Mouse (Mus musculus) intestine, postnatal 0 days (tissue): ENCODE results near the gene Maneal. TPM values are rescaled to one million over a fixed set of nuclear protein-coding genes. Genes with fewer than 3 reads are reported as not detected.
A peak's percentile ranks its signal among the peaks of the same experiment; 100 is the strongest.

Source experiments
- ATAC-seq: fragments of 200-750 bp; cut with Nextera tagmentation; 2 replicates; pipeline ENCODE4 v1.8.0; 2017; ENCODE audit warnings: mild to moderate bottlenecking, moderate TSS enrichment, moderate library complexity
- H3K27ac ChIP-seq: fragments of 300-500 bp; sonication (generic); 2 replicates; pipeline ENCODE4 v1.5.1; 2014; ENCODE audit warnings: mild to moderate bottlenecking, low read depth, low read length, moderate library complexity
- H3K27me3 ChIP-seq: fragments of 300-500 bp; sonication (generic); replicated peaks from 2 replicates; pipeline ENCODE4 v1.6.1; 2014; ENCODE audit warnings: low read length, mixed read lengths; ENCODE audit not compliant: control insufficient read depth, insufficient read depth
- H3K36me3 ChIP-seq: fragments of 300-500 bp; sonication (generic); 2 replicates; pipeline ENCODE4 v1.6.1; 2014; ENCODE audit warnings: mild to moderate bottlenecking, moderate library complexity; ENCODE audit not compliant: control insufficient read depth, insufficient read depth
- H3K4me1 ChIP-seq: fragments of 300-500 bp; sonication (generic); replicated peaks from 2 replicates; pipeline ENCODE4 v1.6.1; 2014; ENCODE audit warnings: antibody characterized with exemption, low read length, mixed read lengths; ENCODE audit not compliant: control insufficient read depth, insufficient read depth
- H3K4me2 ChIP-seq: fragments of 300-500 bp; sonication (generic); replicated peaks from 2 replicates; pipeline ENCODE4 v1.6.1; 2014; ENCODE audit warnings: low read depth, mild to moderate bottlenecking, moderate library complexity
- H3K4me3 ChIP-seq: fragments of 300-500 bp; sonication (generic); 2 replicates; pipeline ENCODE4 v1.5.1; 2014; ENCODE audit warnings: low read depth, low read length
- H3K9ac ChIP-seq: fragments of 300-500 bp; sonication (generic); 2 replicates; pipeline ENCODE4 v1.6.1; 2014; ENCODE audit warnings: mild to moderate bottlenecking, low read depth, low read length
- H3K9me3 ChIP-seq: fragments of 300-500 bp; sonication (generic); 2 replicates; pipeline ENCODE4 v1.6.1; 2016; ENCODE audit warnings: mixed run types; ENCODE audit not compliant: control insufficient read depth
- CTCF ChIP-seq: sonication (generic); IDR thresholded peaks from 2 replicates; pipeline ENCODE4 v1.5.1; 2016; ENCODE audit warnings: low read depth, mild to moderate bottlenecking, control low read depth, antibody characterized with exemption, moderate library complexity
- WGBS: fragments of 180-500 bp; shearing (Covaris S2); extraction: QIAGEN DNeasy Blood & Tissue Kit; methylation state at CpG from one replicate; pipeline ENCODE4 v1.1.7; 2014; 5-methylcytosine and 5-hydroxymethylcytosine counted together
- polyA plus RNA-seq: library from polyadenylated mRNA; unstranded; fragments of >200 nt; fragmentation: Nextera tagmentation; extraction: Ambion mirVana; gene quantifications from 2 replicates; pipeline ENCODE4 v1.2.1, GENCODE M21; 2015

The Maneal gene
- polyA plus RNA-seq, 1 experiment from 2014 or later, result 0.17 TPM

- H3K9me3 ChIP-seq, result no peaks in the 10 kb centered on the region
- no peak overlapping the region for H3K27ac ChIP-seq
- H3K4me2 ChIP-seq, result peak overlapping the region; percentile 68
- H3K27me3 ChIP-seq, result peaks cover 35% of the 10 kb centered on the region
- TF ChIP-seq CTCF, result no peak
- WGBS, result 3% methylated on average over 83 of the region's 83 CpGs
- H3K36me3 ChIP-seq, result no peaks in the 10 kb centered on the region
- H3K9ac ChIP-seq, result no peak overlapping the region
- peak overlapping the region; percentile 36 for H3K4me3 ChIP-seq
- H3K4me1 ChIP-seq, result no peaks in the 10 kb centered on the region
- ATAC-seq, result no peak; the same call in 1 of the 2 replicates
Measured at GRCm38 (mm10) chr4:124894508-124895428, 32.8 kb upstream of the Maneal start.

GRCm38 (mm10) chr4:124893769-124894168 is 31.8 kb upstream of the Maneal start:
- no peak overlapping the region for H3K9ac ChIP-seq
- H3K4me3 ChIP-seq, result no peak overlapping the region
- no peaks in the 10 kb centered on the region for H3K9me3 ChIP-seq
- WGBS, result 36% methylated on average over 6 of the region's 6 CpGs
- H3K27me3 ChIP-seq, result peaks cover 35% of the 10 kb centered on the region
- H3K4me2 ChIP-seq, result no peak overlapping the region
- H3K27ac ChIP-seq, result no peak overlapping the region
- no peaks in the 10 kb centered on the region for H3K36me3 ChIP-seq
- ATAC-seq, result no peak
- TF ChIP-seq CTCF, result no peak
- no peaks in the 10 kb centered on the region for H3K4me1 ChIP-seq

GRCm38 (mm10) chr4:124890831-124891230 is 28.9 kb upstream of the Maneal start:
- WGBS, result 67% methylated on average over 5 of the region's 5 CpGs
- Histone ChIP-seq H3K9me3 (no peaks in the 10 kb centered on the region), H3K4me2 (no peak overlapping the region), H3K4me1 (no peaks in the 10 kb centered on the region), H3K4me3 (no peak overlapping the region), H3K27ac (no peak overlapping the region), H3K36me3 (no peaks in the 10 kb centered on the region), H3K9ac (no peak overlapping the region), H3K27me3 (peaks cover 36% of the 10 kb centered on the region)
- ATAC-seq, result no peak
- no peak for TF ChIP-seq CTCF

GRCm38 (mm10) chr4:124889935-124890334 is 28.0 kb upstream of the Maneal start:
- H3K9me3 ChIP-seq, result no peaks in the 10 kb centered on the region
- no peaks in the 10 kb centered on the region for H3K36me3 ChIP-seq
- H3K4me2 ChIP-seq, result no peak overlapping the region
- H3K27me3 ChIP-seq, result peaks cover 31% of the 10 kb centered on the region
- no peak overlapping the region for H3K4me3 ChIP-seq
- no peak overlapping the region for H3K27ac ChIP-seq
- no peak for TF ChIP-seq CTCF
- no peak for ATAC-seq
- no peak overlapping the region for H3K9ac ChIP-seq
- H3K4me1 ChIP-seq, result no peaks in the 10 kb centered on the region
- 86% methylated on average over 2 of the region's 2 CpGs for WGBS

GRCm38 (mm10) chr4:124888702-124889101 is 26.7 kb upstream of the Maneal start:
- WGBS, result 71% methylated on average over 7 of the region's 7 CpGs
- no peak overlapping the region for H3K4me3 ChIP-seq
- TF ChIP-seq CTCF, result no peak
- ATAC-seq, result no peak
- peaks cover 22% of the 10 kb centered on the region for H3K27me3 ChIP-seq
- H3K4me1 ChIP-seq, result no peaks in the 10 kb centered on the region
- no peaks in the 10 kb centered on the region for H3K9me3 ChIP-seq
- H3K9ac ChIP-seq, result no peak overlapping the region
- no peak overlapping the region for H3K27ac ChIP-seq
- H3K4me2 ChIP-seq, result no peak overlapping the region
- H3K36me3 ChIP-seq, result no peaks in the 10 kb centered on the region

GRCm38 (mm10) chr4:124882151-124882729 is 20.3 kb upstream of the Maneal start:
- Histone ChIP-seq H3K4me3 (no peak overlapping the region; the same call in 1 of the 2 replicates), H3K36me3 (no peaks in the 10 kb centered on the region), H3K4me2 (no peak overlapping the region), H3K9ac (no peak overlapping the region), H3K27me3 (peaks cover 39% of the 10 kb centered on the region), H3K4me1 (no peaks in the 10 kb centered on the region), H3K9me3 (no peaks in the 10 kb centered on the region), H3K27ac (no peak overlapping the region)
- 2% methylated on average over 37 of the region's 37 CpGs for WGBS
- ATAC-seq, result no peak
- TF ChIP-seq CTCF, result no peak
